Mouse (Mus musculus): ENCODE data around the gene Zfp408.

Gene Zfp408

DNA sequence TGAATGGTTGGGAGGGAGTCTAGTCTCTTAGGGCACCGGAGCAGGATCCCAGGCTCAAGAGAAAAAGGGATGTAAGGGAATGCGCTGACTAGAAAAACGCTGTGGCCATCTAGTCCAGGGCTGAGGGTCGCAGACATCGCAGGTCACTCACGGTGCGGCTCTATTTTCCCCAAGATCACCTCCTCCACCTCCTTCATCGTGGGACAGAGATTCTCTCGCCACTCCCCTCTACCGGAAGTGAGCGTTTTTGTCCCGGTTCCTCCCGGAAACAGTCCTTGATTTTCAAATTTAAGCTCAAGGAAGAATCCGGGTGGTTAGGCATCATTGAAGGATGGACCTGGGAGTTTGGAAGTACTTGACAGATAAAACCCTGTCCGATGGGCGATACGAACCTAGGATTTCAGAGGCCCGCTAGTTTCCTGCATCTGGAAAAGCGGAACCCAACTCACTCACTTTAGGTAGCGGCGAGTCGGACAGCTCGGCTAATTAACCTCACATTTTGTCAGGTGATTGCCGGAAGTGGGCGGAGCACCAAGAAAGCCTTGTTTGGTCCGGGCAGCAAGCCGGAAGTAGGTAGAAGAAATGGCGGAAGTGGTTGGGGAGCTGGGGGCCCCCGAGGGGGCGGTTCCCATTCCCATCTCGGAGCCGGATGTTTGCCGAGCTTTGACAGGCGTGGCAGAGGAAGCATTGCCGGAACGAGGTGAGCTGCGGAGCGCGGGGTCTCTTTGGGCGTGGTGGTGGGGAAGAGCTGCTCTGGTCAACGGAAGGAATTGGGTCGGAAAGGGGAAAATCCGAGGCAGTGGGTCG is at the start of gene Zfp408, which contains the start of gene Arhgap1:
Zfp408 (minus strand) TSS at position 239 of the 807 bp plus-strand sequence.
Arhgap1 (plus strand) TSS at position 308 of the 807 bp plus-strand sequence.
- peak; percentile 99 for DNase-seq (ENCODE audit: low read depth)

DNA sequence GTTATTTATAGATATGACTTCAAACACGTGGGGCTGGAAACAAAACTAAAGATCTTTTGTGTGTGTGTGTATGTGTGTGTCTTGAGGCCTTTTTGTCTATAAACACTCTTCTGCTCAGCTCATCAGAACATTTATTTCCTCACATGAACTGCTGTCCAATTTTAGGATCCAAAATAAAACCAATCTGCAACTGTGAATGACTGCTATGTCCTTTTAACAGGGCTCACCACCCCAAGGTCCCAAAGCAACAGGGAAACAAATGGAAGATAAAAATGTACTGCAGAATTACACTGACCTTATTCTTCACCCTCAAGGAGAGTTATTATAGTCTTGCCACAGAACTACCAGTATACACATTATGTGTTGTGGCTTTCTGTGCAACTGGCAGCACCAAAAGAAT is 49.6 kb upstream of the Zfp408 start:
- DNase-seq (ENCODE audit: low read depth), result no peak

DNA sequence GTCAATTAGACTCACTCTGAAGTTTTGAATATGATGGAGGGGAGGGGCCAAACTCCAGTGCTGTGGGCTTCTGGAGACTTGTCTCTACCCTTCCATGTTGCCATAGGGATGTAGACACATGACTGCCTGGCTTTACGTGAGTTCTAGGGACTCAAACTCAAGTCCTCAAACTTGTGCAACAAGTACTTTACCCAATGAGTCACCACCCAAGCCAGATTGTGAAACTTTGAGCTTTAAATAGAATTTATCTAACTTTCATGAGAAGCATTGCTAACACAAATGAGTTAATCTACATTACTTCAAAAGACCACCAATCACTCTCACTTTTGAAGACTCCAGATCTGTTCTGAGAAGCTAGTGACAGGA is 46.6 kb upstream of the Zfp408 start:
- peak; percentile 20 for DNase-seq (ENCODE audit: low read depth)

DNA sequence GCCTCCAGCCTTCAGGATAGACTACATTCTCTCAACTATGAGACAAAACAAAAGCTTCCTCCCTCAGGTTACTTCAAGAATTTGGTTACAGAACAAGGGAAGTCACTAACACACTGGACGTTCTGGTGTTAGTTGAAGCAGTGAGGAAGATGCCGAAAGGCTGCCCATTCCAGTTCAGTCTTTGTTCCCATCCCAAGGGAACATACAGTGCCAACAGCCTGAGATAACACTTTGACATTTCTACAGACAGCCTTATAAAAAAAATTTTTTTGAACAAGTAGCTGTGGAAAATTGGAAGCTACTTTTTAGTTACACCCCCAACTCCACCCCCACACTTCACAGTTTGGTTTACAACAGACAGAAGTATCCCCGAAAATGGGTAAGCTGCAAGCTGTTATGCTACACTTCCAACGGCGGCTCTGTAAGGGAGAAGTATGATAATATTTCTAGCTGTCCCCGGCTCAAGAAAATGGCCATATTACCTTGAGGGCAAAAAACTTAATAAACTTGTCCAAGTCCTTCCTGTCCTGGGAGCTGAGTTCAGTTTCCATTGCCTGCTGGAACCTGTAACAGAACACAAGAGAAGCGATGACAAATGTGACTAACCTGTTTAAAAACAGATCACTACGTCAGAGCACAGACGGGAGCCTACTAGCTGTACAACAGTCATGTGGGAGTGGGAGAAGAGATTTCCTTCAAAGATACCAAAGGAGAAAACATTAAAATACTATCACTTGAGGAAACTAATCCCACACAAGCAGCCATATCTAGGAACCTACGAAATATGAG is 46.0 kb upstream of the Zfp408 start:
- DNase-seq (ENCODE audit: low read depth), result no peak

DNA sequence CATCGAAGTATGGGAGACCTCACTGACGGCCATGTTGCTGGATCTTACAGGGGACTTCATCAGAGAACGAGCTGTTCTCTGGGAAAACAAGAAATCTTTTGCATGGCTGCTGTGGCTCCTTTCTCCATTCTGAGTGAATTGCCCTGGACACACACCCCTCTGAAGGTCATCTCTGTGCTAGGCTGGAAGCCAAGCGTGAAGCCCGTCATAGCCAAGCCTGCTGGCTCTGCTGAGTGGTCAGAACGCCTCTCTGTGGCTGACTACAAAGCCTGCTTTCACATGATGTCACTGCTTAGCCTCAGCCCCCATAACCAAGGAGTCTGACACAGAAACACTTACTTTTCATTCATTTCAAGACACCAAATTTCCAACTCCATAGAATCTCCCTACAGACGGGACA is 39.9 kb upstream of the Zfp408 start:
- no peak for DNase-seq (ENCODE audit: low read depth)

DNA sequence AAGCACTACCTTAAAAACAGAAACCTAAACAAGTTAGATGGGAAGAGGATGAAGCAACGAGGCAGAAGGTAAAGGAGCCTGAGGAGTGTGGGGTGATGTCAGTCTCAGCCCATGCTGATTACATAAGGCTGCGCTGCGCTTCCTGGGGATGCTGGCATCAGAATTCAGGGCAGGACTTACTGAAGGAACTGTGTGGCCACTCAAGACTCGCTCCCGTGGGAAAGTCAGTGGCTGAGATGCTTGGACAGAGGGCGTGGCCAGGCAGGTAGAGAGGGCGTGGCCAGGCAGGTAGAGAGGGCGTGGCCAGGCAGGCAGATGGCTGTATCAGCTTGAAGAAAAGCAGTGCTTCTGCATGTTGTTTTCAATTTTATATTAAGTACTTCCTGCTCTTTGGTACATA is 34.3 kb upstream of the Zfp408 start:
- DNase-seq (ENCODE audit: low read depth), result no peak

DNA sequence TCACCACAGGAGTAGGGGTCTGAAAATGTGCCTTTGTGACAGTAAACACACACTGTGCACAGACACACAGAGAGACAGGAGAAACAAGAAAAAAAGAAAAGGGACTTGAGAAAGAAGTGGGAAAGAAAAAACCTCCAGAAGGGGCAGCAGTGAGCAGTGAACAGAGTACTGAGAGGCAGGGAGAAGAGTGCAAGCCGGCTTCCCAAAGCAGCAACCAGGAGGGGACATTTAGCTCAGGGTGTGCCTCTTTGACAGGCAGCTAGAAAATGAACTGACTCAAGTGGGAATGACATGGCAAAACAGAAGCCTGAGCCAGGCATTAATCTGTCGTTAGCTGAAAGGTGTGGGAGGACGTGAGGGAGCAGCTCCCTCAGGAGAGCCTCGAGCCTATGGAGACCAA is 33.3 kb upstream of the Zfp408 start:
- DNase-seq (ENCODE audit: low read depth), result peak; percentile 56

DNA sequence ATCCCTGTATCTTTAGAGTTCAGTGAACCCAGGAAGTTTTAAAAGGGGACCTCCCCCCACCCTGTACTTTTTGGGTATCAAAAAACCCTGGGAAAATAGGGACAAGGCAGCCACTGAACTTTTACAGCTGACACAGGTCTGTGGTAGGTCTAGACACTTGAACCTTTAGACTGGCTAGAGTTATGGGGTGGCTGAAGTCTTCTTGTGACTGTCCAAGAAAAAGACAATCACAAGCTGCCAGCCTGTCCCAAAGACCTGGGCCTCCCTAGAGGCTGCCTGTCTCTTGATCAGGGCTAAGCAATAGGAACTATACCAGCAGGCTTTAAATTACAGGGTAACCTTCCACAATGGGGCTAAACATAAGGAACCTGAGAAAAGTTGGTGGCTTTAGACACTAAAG is 27.4 kb upstream of the Zfp408 start:
- no peak for DNase-seq (ENCODE audit: low read depth)

DNA sequence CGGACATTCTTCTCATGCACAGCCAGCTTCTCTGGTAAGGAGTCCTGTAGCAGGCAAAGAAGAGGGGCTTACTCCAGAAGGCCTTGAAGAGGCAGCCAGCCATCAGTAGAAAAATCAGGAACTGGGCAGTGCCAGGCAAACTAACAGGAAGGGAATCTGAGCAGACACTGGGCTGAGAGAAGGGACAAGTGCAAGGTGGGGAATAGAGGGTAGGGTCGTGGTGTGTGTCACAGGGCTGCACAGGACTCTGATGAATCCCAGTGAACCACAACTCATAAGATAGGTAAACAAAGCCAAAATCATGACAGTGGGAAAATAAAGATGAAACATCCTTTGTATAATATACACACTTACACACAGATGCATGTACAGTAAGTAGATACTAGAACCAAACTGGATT is 26.8 kb upstream of the Zfp408 start:
- DNase-seq (ENCODE audit: low read depth), result no peak

DNA sequence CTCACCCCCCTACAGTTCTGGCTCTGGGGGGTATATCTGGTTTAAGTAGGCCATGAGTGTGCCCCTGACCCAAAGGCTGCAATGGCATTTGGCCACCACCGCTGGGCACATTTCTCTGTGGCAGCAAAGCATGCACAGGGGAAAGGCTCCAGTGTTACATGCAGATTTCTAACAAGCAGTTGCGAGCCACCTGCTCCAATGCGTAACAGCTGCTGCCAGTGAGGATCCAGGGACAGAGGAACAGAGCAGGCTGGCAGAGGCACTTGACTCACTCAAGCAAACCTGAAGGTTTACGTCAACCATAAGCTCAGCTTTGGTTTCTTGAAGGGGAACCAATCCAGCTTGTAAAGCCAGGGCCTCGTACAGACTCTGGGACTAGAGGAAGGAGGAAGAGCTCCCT is 25.3 kb upstream of the Zfp408 start:
- no peak for DNase-seq (ENCODE audit: low read depth)

DNA sequence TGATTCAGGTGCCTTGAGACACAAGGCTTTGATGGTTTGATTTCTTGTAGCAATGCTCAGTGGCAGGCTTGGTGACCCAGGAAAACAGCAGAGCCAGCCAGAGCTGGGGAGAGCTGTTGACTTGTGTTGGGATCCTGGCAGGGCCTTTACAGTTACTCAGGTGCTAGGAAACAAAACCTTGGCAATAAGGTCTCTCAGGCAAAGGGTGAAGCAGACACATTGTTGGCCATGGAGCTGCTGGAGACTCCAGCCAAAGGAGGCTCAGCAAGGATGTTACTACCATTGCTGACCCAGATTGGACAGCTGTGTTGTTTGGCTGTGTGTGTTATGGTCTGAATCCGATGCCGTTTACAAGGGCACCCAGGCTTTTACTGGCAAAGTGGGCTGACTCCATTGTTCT is 24.0 kb upstream of the Zfp408 start:
- no peak for DNase-seq (ENCODE audit: low read depth)

DNA sequence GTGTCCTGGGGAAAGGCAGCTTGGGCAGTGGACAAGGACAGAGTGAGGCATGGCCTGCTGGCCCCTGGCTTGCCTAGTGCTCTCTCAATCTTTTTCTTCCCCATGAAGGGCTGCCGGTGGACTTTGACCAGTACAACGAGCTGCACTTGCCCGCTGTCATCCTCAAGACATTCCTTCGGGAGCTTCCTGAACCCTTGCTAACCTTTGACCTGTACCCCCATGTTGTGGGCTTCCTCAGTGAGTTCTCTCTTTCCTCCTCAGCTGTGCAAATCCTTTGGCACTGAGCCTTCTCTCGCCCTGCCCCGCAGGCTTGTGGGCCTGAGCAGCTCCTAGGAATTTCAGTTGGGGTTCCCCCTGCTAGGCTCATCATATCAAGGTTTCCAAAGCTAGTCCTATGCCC is 20.4 kb upstream of the Zfp408 start:
- DNase-seq (ENCODE audit: low read depth), result no peak

DNA sequence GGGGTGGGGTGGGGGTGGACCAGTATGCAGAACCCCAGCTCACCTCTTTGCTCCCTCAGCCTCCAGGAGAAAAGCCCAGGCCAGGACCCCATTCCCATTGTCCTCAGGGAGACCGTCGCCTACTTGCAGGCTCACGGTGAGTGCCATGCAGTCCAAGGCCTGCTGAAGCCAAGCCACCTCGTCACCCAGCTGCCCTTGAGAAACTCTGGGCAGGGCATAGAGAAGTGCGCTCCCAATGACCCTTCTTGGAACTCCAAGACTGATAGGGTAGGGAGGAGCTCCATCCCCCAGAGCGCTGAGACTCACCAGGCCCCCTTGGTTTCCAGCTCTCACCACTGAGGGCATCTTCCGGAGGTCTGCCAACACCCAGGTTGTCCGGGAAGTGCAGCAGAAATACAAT is 19.7 kb upstream of the Zfp408 start:
- DNase-seq (ENCODE audit: low read depth), result no peak

DNA sequence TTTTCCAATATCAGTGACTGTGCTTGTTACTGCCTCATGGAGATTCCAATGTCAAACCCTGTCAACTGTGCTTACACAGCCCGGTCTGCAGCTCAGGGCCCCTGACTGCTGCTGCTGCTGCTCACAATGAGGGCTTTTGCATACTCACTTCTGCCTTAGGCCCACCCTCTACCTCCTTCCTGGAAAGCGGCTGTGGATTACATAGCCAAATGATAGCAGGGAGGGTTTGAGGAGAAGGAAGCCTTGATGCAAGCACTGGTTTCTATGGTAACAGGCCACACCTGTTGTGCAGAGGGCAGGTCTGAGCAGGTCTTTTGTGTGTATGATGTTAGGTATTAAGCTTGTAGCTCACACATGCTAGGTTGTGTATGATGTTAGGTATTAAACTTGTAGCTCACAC is 18.2 kb upstream of the Zfp408 start:
- no peak for DNase-seq (ENCODE audit: low read depth)

DNA sequence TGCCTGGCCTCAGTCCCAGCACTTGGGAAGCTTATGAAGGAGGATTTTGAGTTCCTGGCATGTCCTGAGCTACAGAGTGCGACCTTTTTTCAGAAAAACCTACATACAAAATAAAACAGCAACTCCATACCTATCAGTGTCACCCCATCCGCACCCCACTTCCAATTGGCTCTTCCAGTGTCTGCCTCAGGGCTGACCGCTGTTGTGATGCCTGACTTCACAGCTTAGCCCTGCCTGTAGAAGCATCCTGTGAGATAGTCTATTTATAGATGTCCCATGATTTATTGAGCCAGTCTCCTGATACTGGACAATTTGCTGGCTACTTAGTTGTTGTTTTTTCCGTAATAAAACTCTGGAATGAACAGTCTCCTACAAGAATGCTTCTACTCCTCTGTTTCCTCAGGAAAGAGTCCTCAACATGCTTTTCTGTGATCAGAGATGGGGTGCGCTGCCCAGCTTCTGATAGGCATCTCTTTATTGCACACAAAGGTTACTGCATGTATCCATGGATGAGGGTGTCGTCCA is 16.9 kb upstream of the Zfp408 start:
- DNase-seq (ENCODE audit: low read depth), result no peak

DNA sequence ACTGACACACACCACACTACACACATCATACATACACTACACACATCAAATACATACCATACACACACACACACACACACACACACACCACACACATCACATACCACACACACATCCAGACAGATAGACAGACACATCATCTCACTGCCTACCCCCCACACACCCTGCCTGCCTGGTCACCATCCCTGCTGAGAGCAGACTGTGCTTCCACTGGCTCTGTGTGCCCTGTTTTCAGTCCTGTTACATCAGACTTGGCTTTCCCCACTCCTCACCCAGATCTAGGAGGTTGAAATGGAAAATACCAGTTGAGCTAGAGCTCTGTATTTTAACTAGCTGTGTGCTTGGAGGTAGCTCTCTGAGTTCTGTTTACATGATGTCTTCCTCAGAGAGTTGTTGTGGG is 15.2 kb upstream of the Zfp408 start:
- no peak for DNase-seq (ENCODE audit: low read depth)

DNA sequence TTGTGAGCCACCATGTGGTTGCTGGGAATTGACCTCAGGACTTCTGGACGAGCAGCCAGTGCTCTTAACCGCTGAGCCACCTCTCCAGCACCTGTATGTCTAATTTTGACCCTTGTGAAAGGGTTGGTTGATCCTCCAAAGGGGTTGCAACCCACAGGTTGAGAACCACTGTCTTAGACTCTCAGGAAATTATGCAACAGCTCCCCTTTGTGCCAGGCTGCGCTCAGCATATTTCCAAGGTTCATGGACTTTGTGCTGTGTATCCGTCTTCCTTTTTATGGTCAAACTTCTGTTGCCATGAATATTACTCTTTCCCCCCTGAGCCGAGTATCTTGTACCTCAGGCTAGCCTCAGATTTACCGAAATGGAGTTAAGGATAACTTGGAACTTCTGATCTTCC is 11.4 kb upstream of the Zfp408 start:
- no peak for DNase-seq (ENCODE audit: low read depth)

DNA sequence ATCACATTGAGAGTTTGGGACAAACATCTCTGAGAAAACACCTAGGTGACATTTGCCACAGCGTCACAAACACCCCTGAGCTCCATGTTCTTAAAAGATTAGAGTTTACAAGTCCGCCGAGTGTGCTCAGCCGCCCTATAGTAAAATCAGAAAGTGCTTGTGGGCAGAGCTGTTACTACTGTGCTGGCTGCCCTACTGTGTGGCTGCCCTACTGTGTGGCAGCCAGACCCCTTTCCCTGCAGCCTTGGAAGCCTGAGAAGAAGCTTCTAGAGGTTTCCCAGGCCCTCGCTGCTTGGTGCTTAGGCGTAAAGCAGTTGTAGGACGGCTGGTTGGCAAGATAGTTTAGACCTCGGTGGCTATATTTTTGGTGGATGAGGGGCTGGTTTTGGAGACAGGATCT is 10.1 kb upstream of the Zfp408 start:
- no peak for DNase-seq (ENCODE audit: low read depth)

DNA sequence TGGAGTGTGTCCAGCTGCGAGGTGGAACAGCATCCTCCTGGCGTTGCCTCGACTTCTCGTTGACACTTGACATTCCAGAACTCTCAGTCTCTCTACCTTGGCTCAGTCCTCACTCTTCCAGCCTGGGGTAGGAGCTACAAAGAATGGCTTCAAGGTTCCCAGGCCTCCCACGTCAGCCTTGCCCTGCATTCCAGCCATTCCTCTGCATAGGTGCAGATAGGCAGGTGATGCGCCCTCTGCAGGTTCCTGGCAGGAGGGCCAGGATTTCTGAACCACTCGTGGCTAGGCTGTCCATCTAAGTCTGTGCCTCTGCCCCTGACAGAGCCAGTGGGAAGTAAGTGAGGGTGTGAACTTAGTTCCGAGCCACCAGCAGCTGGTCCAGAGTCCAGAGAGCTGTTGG is 7.2 kb upstream of the Zfp408 start:
- DNase-seq (ENCODE audit: low read depth), result no peak

DNA sequence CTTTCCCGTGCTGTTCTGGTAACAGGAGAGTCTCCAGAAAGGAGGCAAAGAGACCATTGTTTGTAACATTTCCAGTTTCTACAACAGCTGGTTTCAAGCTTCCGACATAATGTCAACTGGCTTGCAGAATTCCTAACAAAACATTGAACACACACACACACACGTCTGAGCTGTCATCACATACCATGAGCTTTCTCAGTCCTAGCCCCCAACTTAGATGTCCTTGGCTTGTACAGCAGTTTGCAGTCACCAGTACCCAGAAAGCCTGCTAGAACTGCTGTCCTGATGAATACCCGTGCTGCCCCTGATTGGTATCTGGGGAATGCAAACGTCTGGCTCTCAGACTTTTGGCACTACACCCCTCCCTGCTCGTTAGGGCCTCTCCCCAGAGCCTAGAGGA is 6.2 kb upstream of the Zfp408 start:
- no peak for DNase-seq (ENCODE audit: low read depth)

DNA sequence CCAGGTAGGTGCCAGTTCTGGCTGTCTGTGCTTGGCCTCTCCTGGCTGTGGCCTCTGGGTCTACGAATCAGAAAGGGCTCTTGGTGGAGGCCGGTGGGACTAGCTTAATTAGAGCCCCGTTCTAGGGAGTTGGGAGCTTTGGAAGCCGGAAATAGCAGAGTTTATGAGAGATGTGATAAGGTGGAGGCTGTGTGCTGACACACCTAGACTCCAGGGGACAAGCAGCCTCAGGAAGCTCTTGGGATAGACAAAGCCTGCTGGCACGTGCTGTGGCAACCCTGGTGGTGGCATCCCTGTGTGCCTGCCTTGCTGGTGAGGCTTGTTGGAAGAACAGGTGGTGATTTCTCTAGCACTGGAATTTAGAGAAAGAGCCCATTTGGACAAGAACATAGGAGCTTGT is 5.8 kb upstream of the Zfp408 start:
- DNase-seq (ENCODE audit: low read depth), result no peak

DNA sequence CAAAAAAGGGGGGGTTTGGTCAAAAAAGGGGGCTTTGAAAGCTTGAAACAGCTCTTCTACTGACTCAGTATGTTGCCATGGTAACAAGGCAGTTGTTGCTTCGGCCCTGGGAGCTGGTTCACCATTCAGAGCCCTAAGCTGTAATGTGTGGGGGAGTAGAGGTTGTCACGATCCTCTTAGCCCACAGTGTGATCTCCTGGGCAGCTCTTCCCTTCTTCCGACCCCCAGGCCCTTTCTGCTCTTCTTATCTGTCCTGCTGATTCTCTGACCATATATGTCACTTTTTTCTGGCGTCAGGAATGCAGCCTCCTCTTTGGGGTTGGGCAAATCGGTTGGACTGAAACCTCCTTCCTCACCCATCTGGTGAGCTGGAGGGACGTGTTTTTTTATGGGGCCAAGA is 3.3 kb upstream of the Zfp408 start:
- DNase-seq (ENCODE audit: low read depth), result no peak

Measured in c-Kit-positive CD71-negative TER-119-negative erythroid progenitor cells, embryonic 14.5 days (primary cell).